Mouse (Mus musculus): ENCODE measurements around the gene Slc3a1. TPM values are rescaled to one million over a fixed set of nuclear protein-coding genes. Genes with fewer than 3 reads are reported as not detected.

The Slc3a1 gene
- polyA plus RNA-seq, 1 experiment from 2014 or later: 0.34 TPM

DNA sequence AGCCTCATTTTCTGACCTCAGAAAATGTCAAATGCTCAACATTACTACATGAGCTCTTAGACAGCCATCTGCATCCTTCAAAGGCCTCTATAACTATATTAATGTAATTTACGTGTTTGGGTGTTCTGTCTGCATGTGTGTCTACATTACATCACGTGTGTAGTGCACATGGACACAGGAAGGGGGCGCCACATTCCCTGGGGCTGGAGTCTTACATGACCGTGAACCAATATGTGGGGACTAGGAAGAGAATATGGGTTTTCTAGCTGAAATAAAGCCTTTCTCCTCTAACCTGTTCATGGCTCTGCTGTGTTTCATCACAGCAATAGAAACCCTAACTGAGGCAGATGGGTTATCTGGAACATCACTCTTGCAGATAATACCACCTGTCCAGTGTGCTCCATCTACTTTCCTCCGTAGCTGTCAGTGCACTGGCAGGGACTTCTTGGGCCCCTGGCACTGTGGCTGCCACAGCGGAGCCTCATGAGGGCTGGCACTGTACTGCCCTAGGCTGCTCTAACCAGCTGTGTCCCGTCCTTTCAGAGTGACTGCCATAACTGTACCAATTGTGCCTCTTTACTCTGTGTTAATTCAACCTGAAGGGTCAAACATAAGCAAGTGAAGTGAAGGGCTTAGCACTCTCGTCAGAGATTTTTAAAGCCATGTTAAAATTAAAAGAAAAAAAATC is 43.1 kb downstream of the Slc3a1 start:
- no peak overlapping the region for H3K27ac ChIP-seq (ENCODE audit: low read depth, low read length)
- H3K27me3 ChIP-seq (ENCODE audit: control insufficient read depth, insufficient read depth, low read length): no peaks in the 10 kb centered on the region
- H3K4me3 ChIP-seq (ENCODE audit: low read depth, low read length): no peak overlapping the region
- H3K9ac ChIP-seq (ENCODE audit: low read length): no peak overlapping the region
- DNase-seq (ENCODE audit: low spot score, missing footprints) (no peak), ATAC-seq (ENCODE audit: low FRiP score) (no peak)
- H3K4me2 ChIP-seq: no peak overlapping the region
- peaks cover 5% of the 10 kb centered on the region; the same call in 1 of the 2 replicates for H3K4me1 ChIP-seq (ENCODE audit: control insufficient read depth, insufficient read depth, low read length)
- no peaks in the 10 kb centered on the region for H3K9me3 ChIP-seq (ENCODE audit: control insufficient read depth, low read length)
- 93% methylated on average over 8 of the region's 8 CpGs for WGBS
- H3K36me3 ChIP-seq (ENCODE audit: control insufficient read depth, insufficient read depth, low read length): no peaks in the 10 kb centered on the region

DNA sequence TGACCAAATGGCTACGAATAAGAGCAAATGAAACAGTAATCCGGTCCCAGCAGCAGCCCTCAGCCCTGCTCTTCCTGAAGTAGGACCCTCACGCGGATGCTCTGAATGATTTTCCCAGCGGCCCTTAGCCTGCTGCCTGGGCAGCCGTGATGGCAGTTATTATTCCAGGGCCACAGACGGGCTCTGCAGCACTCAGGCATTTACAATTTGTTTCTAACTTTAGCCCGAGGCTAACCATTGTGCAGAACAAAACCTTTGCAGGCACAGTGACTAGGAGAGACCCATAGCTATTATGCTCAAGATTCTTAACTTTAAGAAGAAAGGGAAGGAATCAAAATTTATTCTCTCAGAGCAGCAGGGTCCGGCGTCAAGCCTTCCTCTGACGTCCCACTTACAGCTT is 44.2 kb downstream of the Slc3a1 start:
- no peak overlapping the region for H3K27ac ChIP-seq (ENCODE audit: low read depth, low read length)
- H3K27me3 ChIP-seq (ENCODE audit: control insufficient read depth, insufficient read depth, low read length): no peaks in the 10 kb centered on the region
- no peak overlapping the region for H3K4me2 ChIP-seq
- H3K36me3 ChIP-seq (ENCODE audit: control insufficient read depth, insufficient read depth, low read length): no peaks in the 10 kb centered on the region; the same call in 1 of the 2 replicates
- no peak overlapping the region for H3K4me3 ChIP-seq (ENCODE audit: low read depth, low read length)
- WGBS: 48% methylated on average over 11 of the region's 11 CpGs
- no peaks in the 10 kb centered on the region for H3K9me3 ChIP-seq (ENCODE audit: control insufficient read depth, low read length)
- no peak for DNase-seq (ENCODE audit: low spot score, missing footprints)
- peaks cover 5% of the 10 kb centered on the region; the same call in 1 of the 2 replicates for H3K4me1 ChIP-seq (ENCODE audit: control insufficient read depth, insufficient read depth, low read length)
- ATAC-seq (ENCODE audit: low FRiP score): no peak
- no peak overlapping the region for H3K9ac ChIP-seq (ENCODE audit: low read length)

DNA sequence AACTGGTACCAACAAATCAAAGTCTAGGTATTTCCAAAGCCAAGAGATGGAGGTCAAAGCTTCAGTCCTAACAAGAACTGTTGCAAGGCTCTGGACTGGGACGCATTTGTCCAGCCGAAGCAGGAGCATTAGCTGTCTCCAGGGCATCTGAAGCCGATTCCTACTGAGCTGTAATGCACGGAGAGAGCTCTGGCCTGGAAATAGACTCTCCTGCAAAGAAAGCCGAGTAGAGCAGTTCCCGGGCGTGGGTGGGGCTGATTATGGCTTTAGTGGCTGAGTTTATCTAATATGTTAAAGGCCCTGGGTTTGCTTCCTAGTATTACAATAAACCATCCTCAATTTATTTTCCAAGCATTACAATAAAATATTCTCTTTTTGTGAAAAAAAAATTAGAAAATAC is 45.0 kb downstream of the Slc3a1 start:
- Histone ChIP-seq H3K9ac (ENCODE audit: low read length) (no peak overlapping the region), H3K4me3 (ENCODE audit: low read depth, low read length) (no peak overlapping the region), H3K36me3 (ENCODE audit: control insufficient read depth, insufficient read depth, low read length) (peaks cover under 1% of the 10 kb centered on the region; the same call in 1 of the 2 replicates), H3K27ac (ENCODE audit: low read depth, low read length) (no peak overlapping the region), H3K9me3 (ENCODE audit: control insufficient read depth, low read length) (no peaks in the 10 kb centered on the region), H3K4me2 (no peak overlapping the region), H3K27me3 (ENCODE audit: control insufficient read depth, insufficient read depth, low read length) (no peaks in the 10 kb centered on the region), H3K4me1 (ENCODE audit: control insufficient read depth, insufficient read depth, low read length) (peaks cover 5% of the 10 kb centered on the region; the same call in 1 of the 2 replicates)
- no peak for DNase-seq (ENCODE audit: low spot score, missing footprints)
- 56% methylated on average over 7 of the region's 7 CpGs for WGBS
- ATAC-seq (ENCODE audit: low FRiP score): no peak

DNA sequence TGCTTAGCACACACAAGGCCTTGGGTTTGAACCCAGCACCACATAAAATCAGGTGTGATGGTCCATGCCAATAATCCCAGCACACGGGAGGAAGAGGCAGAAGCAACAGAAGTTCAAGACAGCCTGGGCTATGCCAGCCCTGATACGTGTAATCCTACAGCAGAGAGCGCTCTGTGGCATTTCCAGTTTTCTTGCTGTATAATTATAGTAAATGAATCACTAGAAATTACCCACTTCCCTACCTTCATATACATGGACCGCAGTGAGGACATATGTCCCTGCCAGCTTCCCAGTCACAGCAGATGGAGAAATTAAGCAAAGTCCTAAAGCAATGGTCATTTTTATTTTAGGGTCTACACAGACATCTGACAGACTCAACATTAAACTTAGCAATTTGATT is 45.9 kb downstream of the Slc3a1 start:
- no peak overlapping the region for H3K9ac ChIP-seq (ENCODE audit: low read length)
- DNase-seq (ENCODE audit: low spot score, missing footprints): no peak
- H3K27ac ChIP-seq (ENCODE audit: low read depth, low read length): no peak overlapping the region
- peaks cover 5% of the 10 kb centered on the region; the same call in 1 of the 2 replicates for H3K4me1 ChIP-seq (ENCODE audit: control insufficient read depth, insufficient read depth, low read length)
- H3K27me3 ChIP-seq (ENCODE audit: control insufficient read depth, insufficient read depth, low read length): no peaks in the 10 kb centered on the region
- no peaks in the 10 kb centered on the region for H3K9me3 ChIP-seq (ENCODE audit: control insufficient read depth, low read length)
- WGBS: 96% methylated on average over 4 of the region's 4 CpGs
- no peak overlapping the region for H3K4me2 ChIP-seq
- ATAC-seq (ENCODE audit: low FRiP score): no peak
- no peak overlapping the region for H3K4me3 ChIP-seq (ENCODE audit: low read depth, low read length)
- H3K36me3 ChIP-seq (ENCODE audit: control insufficient read depth, insufficient read depth, low read length): peaks cover 2% of the 10 kb centered on the region; the same call in 1 of the 2 replicates

DNA sequence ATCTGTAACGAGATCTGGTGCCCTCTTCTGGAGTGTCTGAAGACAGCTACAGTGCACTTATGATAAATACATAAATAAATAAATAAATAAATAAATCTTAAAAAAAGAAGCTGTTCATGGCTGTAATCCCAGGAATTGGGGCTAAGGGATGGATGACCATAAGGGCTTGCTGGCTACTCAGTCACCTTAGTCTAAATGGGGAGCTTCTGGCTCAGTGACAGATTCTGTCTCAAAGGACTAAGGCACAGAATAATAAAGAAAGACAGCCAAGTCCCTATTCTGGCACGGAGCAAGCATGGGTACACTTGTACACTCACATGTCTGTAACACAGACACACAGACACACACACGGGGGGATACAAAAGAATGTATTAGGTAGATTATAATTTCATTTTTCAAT is 51.1 kb downstream of the Slc3a1 start:
- Histone ChIP-seq H3K27ac (ENCODE audit: low read depth, low read length) (no peak overlapping the region), H3K36me3 (ENCODE audit: control insufficient read depth, insufficient read depth, low read length) (peaks cover 2% of the 10 kb centered on the region; the same call in 1 of the 2 replicates), H3K9ac (ENCODE audit: low read length) (no peak overlapping the region), H3K4me1 (ENCODE audit: control insufficient read depth, insufficient read depth, low read length) (no peaks in the 10 kb centered on the region), H3K9me3 (ENCODE audit: control insufficient read depth, low read length) (no peaks in the 10 kb centered on the region), H3K4me3 (ENCODE audit: low read depth, low read length) (no peak overlapping the region), H3K4me2 (no peak overlapping the region), H3K27me3 (ENCODE audit: control insufficient read depth, insufficient read depth, low read length) (no peaks in the 10 kb centered on the region)
- WGBS: 89% methylated on average over 3 of the region's 3 CpGs
- ATAC-seq (ENCODE audit: low FRiP score) (no peak), DNase-seq (ENCODE audit: low spot score, missing footprints) (no peak)

DNA sequence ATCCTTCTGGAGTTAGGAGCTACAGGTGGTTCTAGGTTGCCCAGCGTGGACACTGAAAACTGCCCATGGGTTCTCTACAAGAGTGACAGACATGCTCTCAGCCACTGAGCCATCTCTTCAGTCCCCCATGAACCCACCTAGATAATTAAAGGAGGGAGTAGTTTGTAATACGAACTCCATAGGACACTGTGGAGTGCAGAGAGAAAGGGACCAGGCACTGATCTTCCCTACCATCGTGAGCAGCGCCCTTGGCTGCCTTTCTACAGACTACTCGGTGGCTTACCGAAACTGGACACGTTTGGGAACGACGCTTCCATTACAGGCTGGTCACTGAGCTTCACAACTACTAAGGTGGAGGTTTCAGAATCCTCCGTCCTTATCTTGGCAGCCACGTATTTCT is 52.6 kb downstream of the Slc3a1 start:
- Histone ChIP-seq H3K27ac (ENCODE audit: low read depth, low read length) (no peak overlapping the region), H3K9me3 (ENCODE audit: control insufficient read depth, low read length) (no peaks in the 10 kb centered on the region), H3K4me3 (ENCODE audit: low read depth, low read length) (no peak overlapping the region), H3K27me3 (ENCODE audit: control insufficient read depth, insufficient read depth, low read length) (no peaks in the 10 kb centered on the region), H3K4me1 (ENCODE audit: control insufficient read depth, insufficient read depth, low read length) (no peaks in the 10 kb centered on the region), H3K36me3 (ENCODE audit: control insufficient read depth, insufficient read depth, low read length) (peaks cover 2% of the 10 kb centered on the region; the same call in 1 of the 2 replicates), H3K4me2 (no peak overlapping the region), H3K9ac (ENCODE audit: low read length) (no peak overlapping the region)
- no peak for ATAC-seq (ENCODE audit: low FRiP score)
- 93% methylated on average over 11 of the region's 11 CpGs for WGBS
- DNase-seq (ENCODE audit: low spot score, missing footprints): no peak

DNA sequence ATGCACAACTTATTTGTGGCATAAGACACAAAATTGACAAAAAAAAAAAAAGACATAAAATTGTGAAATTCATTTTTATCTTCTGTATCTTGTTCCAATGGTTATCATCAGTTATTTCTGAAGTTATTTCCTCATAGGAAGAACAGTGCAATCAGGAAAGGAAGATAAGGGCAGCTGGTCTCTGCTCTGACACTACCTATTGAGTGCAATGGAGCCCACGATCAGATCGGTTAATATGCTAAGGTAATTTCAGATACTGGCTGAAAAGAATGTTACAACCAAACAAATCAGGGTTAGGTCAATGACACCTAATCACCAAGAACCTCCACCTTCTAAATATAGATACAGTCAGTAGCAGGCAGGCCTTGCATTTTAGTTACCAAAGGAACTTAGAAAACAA is 57.2 kb downstream of the Slc3a1 start:
- 92% methylated on average over 2 of the region's 2 CpGs for WGBS
- ATAC-seq (ENCODE audit: low FRiP score): no peak
- DNase-seq (ENCODE audit: low spot score, missing footprints): no peak
- Histone ChIP-seq H3K27me3 (ENCODE audit: control insufficient read depth, insufficient read depth, low read length) (no peaks in the 10 kb centered on the region), H3K4me2 (no peak overlapping the region), H3K36me3 (ENCODE audit: control insufficient read depth, insufficient read depth, low read length) (no peaks in the 10 kb centered on the region), H3K27ac (ENCODE audit: low read depth, low read length) (no peak overlapping the region), H3K9me3 (ENCODE audit: control insufficient read depth, low read length) (no peaks in the 10 kb centered on the region), H3K9ac (ENCODE audit: low read length) (no peak overlapping the region), H3K4me3 (ENCODE audit: low read depth, low read length) (no peak overlapping the region), H3K4me1 (ENCODE audit: control insufficient read depth, insufficient read depth, low read length) (peaks cover 5% of the 10 kb centered on the region)

DNA sequence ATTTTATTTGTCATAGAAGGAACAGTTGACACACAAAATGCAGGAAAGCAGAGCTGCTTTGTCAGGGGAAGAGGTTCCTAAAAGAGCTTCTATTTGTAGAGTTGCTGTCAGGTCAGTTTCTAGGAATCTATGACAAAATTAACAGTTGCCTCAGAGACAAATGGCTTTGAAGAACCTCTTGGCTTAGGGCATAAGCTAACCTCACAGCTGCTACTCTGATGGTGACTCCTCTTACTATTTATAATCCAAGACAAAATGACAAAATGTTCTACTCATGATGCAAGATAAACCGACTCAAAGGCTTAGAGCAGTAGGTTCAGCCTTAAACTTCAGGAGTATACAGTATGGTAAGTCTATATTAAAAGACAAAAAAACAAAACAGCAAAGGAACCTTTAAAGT is 58.3 kb downstream of the Slc3a1 start:
- H3K27me3 ChIP-seq (ENCODE audit: control insufficient read depth, insufficient read depth, low read length): no peaks in the 10 kb centered on the region
- no peak overlapping the region for H3K4me3 ChIP-seq (ENCODE audit: low read depth, low read length)
- no peak overlapping the region for H3K4me2 ChIP-seq
- H3K27ac ChIP-seq (ENCODE audit: low read depth, low read length): no peak overlapping the region
- H3K4me1 ChIP-seq (ENCODE audit: control insufficient read depth, insufficient read depth, low read length): peaks cover 10% of the 10 kb centered on the region
- no peak overlapping the region for H3K9ac ChIP-seq (ENCODE audit: low read length)
- 91% methylated on average over 1 of the region's 1 CpGs for WGBS
- DNase-seq (ENCODE audit: low spot score, missing footprints) (no peak), ATAC-seq (ENCODE audit: low FRiP score) (no peak)
- H3K9me3 ChIP-seq (ENCODE audit: control insufficient read depth, low read length): no peaks in the 10 kb centered on the region
- H3K36me3 ChIP-seq (ENCODE audit: control insufficient read depth, insufficient read depth, low read length): no peaks in the 10 kb centered on the region

DNA sequence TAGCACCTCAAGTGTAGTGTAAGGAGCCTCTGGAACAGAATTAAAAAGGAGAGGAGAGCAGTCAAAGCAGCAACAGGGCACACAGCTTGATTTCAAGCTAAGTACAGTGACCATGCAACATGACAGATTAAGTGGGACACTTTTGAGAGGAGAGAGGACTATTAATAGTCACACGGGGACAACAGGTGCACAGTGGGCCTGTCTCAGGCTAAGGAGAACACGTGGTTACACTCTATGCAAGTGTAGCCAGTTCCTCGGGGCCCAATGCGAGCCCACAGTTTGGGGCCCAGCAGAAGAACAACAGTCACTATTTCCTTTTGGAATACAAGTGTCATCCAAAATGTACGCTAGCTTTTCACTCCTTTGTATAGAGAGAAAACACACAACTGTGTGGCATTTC is 59.4 kb downstream of the Slc3a1 start:
- H3K4me3 ChIP-seq (ENCODE audit: low read depth, low read length): no peak overlapping the region
- H3K36me3 ChIP-seq (ENCODE audit: control insufficient read depth, insufficient read depth, low read length): no peaks in the 10 kb centered on the region
- 92% methylated on average over 5 of the region's 5 CpGs for WGBS
- H3K4me2 ChIP-seq: no peak overlapping the region
- H3K27ac ChIP-seq (ENCODE audit: low read depth, low read length): no peak overlapping the region
- DNase-seq (ENCODE audit: low spot score, missing footprints) (no peak), ATAC-seq (ENCODE audit: low FRiP score) (no peak)
- H3K9me3 ChIP-seq (ENCODE audit: control insufficient read depth, low read length): no peaks in the 10 kb centered on the region
- H3K27me3 ChIP-seq (ENCODE audit: control insufficient read depth, insufficient read depth, low read length): no peaks in the 10 kb centered on the region
- H3K4me1 ChIP-seq (ENCODE audit: control insufficient read depth, insufficient read depth, low read length): peaks cover 11% of the 10 kb centered on the region
- no peak overlapping the region for H3K9ac ChIP-seq (ENCODE audit: low read length)

Data from midbrain, embryonic 11.5 days (tissue).